Mouse (Mus musculus) bone marrow macrophage, adult 2 months (primary cell): ENCODE results near the gene Nemp1.

Experiments used
- CTCF ChIP-seq: IDR thresholded peaks from 2 replicates; pipeline ENCODE4 v1.5.1; 2012; ENCODE audit warnings: low read depth, mild to moderate bottlenecking, low read length, moderate library complexity
- POLR2A ChIP-seq: IDR thresholded peaks from 2 replicates; pipeline ENCODE4 v1.6.1; 2012; ENCODE audit warnings: mild to moderate bottlenecking, low read depth, low read length, borderline replicate concordance

GRCm38 (mm10) chr10:127731397-127731796, 64.7 kb downstream of the Nemp1 start:
- TF ChIP-seq CTCF (no peak), POLR2A (no peak)
